Mouse (Mus musculus) frontal cortex, postnatal 10 days (tissue): ENCODE measurements at regions not wholly inside any gene's neighbourhood (a gene's known extent, or its start where the extent isn't known, plus 50 kb on each side); places are given as distances from the start of the nearest gene placed in this dataset.
"Not testable (repeated sequence)": the region's sequence is repeated elsewhere in the genome, so short reads cannot be mapped to it uniquely, and the experiment has no call there.

Experiments used
- DNase-seq, 2 experiments: peaks; one replicate each; pipeline ENCODE4 v3.0.0; 2022; ENCODE audit warnings: low spot score in 2 of 2, mixed read lengths in 1 of 2

DNA sequence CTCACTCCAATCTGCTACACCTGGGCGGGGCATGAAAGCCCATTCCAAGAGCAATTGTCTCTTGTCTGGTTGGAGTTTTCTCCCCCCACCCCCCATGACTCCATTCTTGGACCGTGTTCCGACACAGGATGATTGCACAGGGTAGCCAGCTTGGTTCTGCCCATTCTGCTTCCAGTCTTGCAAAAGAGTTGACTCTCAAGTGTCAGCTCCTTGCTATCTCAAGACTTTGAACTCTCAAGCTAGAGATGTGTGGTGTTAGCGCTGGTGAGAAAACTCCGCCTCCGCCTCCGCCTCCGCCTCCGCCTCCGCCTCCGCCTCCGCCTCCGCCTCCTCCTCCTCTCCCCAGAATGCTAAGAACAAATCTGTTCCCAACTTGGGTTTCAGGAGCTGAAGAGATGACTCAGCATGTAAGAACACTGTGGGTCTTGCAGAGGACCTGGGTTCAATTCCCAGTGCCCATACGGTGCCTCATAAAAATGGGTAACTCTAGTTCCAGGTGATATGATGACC, 135.1 kb downstream of the Bcat1 start:
- DNase-seq = no peak

DNA sequence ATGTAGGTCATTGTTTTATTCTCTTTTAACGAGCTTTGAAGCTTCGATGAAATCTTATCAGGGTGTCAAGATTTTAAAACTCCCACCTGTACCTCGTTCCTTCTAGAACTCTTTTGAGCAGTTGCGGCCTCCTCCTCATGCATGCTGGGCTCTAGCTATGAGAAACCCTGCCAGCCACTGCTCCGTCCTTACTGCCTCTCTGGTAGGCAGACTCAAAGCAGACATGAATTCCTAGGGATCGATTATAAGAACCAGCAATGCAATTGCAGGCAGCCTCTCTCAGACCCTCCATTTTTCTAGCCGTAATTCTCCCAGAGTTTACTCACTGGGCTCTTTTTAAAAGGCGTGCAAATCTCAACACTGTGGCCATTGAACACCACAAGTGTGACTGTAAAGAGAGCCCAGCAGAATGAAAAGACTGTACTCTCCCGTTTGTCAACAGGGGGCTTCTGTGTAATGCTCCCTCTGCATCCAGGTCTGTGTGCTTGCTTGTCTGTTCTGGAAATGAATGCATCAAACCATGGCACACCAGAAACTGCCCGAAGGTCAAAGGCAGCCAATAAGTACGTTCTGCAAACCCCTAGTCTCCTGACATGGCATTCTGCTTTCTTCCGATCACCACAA, 137.3 kb downstream of the Bcat1 start:
- DNase-seq = no peak

DNA sequence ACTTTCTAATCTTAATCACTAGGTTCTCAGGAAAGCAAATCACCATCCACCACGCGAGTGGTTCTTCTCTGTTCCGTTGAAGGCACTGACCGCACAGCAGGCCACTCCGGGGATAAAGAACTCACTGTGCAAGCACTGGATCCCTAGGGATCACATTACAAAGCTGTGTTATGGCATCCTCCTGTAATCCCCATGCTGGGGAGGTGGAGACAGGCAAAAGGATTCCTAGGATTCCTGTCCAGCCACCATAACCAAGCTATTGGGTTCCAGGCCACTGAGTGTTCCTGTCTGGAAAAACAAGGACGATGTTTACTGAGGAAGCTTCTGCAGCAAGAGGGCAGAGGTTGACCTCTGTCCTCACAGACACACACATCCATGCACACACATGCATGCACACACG, 138.8 kb downstream of the Bcat1 start:
- DNase-seq = no peak

DNA sequence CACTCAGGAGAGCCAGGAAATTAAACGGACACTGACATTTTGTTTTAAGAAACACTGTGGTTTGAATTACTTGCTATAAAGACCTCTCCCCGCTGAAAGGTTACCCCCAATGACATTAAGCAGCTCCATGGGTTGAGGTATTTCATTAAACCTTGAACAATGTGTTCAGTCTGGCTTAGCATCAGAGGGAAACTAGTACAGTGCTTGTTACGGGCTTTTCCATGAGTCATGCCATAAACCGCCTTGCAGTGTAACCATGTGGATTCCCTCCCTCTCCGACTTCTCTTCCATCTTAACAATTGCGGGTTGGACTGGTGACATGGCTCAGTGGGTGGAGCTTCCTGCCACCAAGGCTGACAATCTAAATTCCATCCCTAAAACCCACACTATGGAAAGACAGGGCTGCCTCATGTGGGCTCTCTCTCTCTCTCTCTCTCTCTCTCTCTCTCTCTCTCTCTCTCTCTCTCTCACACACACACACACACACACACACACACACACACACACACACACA, 142.2 kb downstream of the Bcat1 start:
- DNase-seq = no peak

DNA sequence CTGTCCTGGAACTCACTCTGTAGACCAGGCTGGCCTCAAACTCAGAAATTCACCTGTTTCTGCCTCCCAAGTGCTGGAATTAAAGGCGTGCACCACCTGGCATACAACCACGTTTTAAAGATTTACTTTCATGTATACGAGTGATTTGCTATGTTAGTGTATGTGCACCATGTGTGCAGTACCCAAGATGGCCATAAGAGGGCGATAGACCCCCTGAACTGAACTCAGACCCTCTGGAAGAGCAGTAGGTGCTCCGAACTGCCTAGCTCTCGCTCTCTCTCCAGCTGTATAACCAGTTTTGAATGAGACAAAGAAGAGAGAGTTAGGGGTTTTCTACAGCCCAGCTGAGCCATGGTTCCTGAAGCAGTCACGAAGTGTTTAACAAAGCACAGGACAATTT, 143.6 kb downstream of the Bcat1 start:
- no peak for DNase-seq

DNA sequence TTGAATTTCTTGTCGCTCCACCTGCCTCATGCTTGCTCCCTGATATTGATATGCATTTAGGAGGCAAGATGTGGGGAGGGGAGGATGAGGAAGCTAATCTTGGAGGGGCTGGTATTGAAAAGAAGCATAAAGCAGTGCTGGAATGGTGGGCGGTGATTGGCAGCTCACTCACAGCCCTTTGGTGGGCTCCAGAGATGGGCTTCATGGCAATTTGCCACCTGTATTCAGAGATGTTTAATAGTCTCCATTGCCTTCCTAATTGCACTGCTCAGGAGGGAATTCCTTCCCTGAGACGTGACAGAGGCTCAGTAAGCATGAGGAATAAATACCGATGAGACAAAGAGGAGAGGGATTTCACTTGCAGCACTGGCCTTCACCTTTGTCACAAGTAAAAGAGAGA, 146.0 kb downstream of the Bcat1 start:
- DNase-seq = no peak

DNA sequence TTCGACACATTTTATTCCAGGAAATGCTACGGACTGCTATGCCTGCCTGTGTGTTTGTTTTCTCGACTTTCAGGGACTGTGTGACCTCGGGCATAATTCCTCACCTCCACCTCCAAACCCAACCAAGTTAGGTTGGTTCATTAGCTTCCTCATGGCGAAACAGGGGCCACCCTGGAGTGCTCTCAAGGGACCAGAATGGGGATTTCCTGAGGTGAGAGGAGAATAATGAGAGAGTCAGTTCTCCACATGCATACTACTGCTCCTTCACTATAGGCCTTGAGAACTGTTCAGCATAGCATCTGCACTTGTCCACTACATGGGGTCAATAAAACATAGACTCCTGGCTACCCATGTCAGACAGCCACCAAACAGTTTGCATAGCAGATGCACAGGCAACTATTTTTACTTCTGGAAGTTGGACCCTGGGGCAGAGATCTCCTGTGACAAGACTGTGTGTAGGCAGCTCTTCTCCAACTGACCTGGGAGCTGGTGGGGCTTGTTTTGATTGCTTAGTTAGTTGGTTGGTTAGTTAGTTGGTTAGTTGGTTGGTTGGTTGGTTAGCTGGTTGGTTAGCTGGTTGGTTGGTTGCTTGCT, 146.6 kb downstream of the Bcat1 start:
- DNase-seq = no peak

DNA sequence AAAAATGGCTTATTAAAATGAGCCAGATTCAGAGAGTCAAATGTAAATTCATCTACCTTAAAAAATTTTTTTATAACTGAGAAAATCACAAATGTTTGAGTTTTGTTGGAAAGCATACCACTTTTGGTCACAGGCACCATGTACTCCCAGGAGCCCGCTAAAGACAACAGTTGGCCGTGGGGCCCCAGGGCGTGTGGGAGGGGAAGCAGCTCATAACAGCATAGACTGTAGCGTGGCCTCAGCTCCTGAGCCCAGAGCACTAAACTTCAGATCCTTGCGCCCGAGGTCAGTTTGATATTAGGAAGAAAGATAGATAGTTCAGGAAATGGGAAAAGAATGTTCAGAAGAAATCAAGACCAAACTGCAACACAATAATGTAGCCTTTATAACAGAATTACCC, 145.8 kb upstream of the Sox5 start:
- no peak for DNase-seq

DNA sequence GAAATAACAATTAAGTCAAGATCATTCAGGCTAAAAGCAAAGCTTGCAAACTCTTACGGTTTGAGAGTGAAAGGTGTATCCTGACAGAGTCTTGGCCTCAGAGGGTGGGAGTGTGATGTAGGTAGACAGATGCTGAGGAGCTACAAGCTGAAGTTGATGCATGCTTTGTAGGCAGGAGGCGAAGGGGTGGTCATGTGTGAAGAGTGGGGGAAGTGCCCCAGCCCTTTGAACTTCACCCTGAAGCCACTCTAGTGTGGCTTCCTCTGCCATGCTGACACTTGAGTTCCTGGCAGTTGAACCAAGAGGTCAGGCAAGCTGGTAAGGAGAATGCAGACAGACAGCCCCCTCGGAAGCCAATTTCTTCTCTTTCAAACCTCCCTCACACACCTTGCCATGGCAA, 141.0 kb upstream of the Sox5 start:
- DNase-seq = no peak

DNA sequence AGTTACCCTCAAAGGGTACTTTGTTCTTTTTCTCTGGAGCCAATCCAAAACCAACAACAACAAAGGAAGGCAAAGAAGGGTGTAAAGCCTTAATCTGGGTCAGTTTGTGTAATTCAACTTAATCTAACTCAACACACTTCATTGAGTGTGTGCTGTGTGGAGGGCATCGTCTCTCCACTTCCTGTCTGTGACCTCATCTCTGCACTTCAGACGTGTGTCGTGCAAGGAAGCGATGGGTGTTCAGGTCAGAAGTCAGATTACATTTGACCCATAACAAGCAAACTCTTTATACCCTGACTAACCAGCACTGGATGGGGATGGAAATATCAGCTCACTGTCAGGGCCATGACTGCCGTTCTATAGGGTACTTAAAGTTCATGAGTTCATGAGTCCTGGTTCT, 138.0 kb upstream of the Sox5 start:
- no peak for DNase-seq

DNA sequence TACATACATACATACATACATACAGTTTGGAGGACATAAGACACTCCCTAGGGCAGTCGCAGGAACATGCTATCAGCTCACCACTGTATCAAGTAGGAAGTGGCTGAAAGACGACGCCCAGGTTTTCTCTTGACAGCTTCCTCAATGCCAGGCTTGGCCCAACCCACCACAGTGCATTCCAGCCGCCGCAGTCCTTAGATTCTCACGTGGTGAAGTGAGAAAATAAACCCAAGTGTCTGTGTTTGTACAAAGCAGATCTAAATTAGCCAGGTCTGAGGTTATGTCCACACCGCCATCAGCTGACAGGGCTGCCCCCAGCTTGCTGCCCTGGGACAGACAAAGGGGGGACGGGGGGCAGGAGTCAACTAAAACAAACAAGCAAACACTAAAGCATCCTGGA, 135.4 kb upstream of the Sox5 start:
- DNase-seq = no peak

DNA sequence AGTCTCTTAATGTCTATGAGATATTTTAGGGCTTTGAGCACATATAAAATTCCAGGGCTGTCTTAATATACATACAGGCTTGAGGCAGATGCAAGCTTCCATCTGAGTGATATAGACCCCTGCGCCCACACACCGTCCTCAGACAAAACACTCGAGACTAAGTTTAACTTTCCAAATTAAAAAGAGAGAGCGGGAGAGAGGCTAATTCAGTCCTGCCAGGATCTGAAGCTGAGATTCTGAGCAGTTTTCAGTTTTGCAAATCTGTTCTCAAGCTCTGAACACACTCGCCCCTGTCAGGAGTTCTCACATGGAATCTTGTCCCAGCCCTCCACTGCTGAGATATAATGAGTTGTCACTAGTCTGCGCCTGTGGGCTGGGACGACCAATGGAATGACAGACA, 130.0 kb upstream of the Sox5 start:
- peak; percentile 24 to 41 for DNase-seq

DNA sequence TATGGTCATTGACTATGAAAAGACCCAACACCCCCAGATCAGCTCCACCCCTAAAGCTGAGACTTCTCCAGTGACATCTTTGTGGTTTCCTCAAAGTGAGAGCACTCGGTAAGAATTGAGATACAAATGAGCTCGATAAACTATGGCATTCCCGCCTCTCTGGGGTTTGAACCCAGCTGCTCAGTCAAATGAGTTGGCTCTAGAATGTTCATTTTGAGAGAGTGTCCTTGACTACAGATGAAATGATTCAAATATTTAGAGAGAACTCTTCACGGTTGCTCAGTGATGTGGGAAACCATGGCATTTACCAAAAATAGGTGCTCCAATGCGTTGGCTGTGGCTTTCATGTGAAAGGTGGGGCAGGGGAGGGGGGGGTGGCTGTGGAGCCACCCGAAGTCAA, 128.6 kb upstream of the Sox5 start:
- DNase-seq = no peak

DNA sequence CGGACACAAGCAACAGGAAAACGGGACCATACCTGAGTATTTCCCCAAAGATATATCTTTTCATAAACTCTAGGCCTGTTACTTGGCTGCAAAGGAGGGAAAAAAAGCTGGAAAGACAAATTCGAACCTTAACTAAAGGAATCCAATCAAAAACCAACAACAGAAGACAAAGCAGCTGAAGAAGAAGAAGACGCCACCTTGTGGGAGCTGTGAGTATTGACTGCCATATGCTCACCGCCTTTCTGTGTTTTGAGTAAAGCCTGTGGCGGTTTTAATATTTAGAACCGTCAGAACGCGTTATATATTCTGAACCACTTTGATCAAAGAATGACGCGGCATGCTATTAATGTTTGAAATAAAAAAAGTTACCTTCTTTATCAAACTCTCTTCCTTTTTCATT, 126.9 kb upstream of the Sox5 start:
- DNase-seq = no peak

DNA sequence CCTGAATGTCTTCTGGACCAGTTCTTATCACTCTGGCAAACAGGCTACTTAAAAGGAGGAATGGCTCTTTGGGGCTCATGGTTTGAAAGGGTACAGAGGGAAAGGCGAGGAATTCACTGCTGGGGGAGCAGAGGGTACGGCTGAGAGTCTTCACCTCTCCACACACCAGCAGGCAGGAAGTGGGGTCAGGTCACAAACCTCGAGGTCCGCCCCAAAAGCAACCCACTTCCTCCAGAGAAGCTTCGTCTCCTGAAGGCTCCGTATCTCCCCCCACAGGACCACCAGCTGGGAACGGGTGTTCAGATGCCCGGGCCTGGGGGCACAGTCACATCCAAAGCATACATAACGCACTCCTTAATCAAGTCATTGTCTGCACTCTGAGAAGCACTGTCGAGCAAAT, 121.4 kb upstream of the Sox5 start:
- DNase-seq = no peak

DNA sequence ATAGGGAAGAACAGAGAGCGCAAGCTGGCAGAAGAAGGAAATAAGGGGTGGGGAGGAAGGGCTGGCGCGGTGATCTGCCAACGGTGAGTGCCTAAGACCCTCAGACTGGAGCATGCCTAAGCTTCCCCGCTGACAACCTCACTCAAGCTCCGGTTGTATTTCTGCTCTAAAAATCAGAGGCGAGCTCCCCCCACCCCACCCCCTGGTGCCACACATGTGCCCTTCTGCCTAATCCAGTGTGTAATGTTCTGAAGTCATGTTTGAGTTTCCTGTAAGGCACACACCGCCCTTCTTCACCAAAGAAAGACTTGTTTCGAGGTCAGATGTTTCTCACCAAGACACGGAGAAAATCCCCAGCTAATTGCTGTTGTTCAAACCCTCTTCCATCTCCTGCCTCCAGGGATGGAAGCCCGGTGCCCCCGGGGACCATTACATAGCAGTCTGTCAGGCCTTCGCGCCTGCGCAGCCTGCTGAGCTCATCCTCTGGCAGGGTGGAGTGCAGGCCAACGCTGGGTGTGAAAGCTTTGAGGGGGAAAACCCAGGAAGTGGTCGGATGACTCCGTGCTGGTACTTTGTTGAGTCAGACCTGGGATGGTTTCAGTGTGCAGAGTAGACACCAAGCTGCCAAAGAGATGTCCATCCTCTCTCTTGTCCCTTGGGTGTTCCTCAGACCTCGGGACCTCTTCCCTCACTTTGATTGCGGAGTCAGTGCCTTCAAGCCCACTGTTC, 120.7 kb upstream of the Sox5 start:
- no peak for DNase-seq

DNA sequence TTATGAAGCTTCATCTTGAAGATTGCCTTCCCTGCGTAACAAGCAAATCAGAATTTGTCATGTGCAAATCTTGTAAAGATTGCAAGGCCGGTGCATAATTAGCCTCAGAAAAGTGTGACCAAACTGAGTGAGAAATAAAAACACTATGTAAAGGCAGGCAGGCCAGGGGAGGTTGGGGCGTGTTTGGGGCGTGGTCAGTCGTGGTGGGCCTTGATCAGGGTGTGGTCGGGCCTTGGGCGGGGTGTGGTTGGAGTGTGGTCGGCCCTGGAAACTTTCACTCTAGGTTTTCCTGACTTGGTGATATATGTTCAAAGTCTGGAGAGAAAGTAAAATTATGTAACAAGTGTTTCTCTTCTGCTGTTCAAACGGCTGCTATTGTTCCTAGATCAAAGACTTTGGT, 120.0 kb upstream of the Sox5 start:
- DNase-seq = no peak

DNA sequence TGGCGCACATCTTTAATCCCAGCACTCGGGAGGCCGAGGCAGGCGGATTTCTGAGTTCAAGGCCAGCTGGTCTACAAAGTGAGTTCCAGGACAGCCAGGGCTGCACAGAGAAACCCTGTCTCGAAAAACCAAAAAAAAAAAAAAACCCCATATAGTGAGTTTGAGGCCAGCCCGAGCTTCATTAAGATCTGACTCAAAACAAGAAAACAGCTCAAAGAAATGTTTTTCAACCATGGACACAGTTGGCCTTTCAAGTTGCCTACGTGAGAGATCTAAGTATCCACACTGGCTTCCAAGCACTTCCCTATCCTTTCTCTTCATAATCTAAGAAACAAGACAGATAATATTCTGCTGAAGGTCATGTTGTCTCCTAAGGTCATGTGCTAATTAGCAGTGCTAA, 119.1 kb upstream of the Sox5 start:
- DNase-seq = not testable (repeated sequence)

DNA sequence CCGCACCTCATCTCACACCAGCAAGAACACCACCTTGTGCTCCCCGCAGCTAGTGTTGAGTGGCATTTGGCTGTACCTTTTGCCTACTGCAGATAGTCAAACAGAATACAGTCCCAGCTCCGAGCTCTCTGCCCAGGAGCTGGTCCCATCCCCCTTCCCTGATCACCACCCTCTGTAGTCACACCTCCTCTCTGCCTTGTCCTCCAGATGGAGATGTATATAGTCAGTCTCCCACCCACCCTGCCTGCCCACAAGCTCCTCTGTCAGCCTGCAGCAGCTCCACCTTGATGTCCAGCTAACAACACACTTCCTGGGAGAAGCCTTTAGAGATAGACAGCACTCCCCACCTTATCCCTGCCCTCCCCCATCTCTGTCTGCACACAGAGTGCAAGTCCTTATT, 115.7 kb upstream of the Sox5 start:
- no peak for DNase-seq

DNA sequence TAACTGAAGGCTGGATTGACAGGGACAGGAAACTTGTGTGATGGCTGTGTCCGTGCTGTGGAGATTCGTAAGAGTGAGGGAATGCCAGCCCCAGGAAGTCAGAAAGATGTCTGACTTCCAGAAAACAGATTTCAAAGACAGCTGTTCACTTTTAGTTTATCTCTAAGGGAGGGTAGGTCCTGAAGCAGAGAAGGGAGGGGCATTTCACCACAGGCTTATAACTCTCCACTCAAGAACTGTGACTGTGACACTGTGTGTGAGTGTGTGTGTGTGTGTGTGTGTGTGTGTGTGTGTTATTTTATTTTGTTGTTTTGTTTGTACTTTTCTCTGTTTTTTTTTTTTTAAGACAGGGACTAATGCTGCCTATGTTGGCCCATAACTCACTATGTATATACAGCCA, 109.1 kb upstream of the Sox5 start:
- no peak for DNase-seq

DNA sequence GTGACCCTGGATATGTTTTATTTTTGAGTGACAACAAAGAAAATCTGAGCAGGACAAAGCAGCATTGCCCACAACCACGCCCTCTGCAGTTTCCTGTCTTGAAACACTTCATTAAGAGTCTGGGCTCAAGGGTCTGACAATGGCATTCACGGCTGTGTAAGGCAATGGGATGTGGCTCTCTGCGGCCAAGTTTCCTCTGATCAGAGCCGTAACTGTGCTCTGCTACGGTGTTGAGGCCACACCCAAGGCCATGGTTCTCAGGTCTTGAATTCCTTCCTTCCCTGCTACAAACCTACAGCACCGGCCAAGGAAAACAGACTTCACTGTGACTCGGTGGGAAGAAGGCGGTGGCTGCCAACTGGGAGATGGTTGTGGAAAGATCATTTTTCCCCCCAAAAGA, 108.4 kb upstream of the Sox5 start:
- no peak for DNase-seq

DNA sequence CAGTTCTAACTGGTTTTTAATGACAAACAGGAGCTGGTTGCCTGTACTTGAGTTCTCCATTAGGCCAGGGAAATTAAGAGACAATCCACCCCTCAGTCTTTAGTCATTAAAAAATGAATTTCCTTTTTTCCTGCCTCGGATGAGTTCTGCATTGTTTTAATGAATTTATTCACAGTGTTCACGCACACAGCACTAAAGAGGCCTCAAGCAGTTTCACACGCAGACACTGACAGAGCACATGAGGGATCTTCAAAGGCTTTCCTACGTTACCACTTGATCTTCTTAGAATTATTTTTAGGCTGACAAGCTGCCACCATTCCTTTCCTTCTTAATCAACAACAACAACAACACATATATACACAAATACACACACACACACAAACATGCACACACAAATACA, 101.3 kb upstream of the Sox5 start:
- DNase-seq = no peak

DNA sequence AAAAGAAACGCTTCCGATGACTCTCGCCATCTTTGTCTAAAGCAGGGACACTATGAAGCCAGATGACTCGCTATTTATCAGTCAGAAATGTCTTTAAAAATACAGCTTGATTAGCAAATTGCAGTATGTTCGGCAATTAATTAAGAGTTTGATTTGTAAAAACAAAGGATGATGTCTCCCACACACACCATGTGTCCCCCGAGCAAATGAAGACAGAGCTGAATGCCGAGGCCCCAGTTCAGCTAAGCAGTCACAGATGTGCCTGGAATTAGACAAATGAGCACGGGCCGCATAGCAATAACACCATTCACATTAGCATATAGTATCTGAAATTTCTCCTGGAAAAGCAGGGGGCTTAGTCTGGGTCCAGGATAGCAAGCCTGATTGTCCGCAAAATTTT, 98.3 kb upstream of the Sox5 start:
- no peak for DNase-seq
